Mouse (Mus musculus) T-cell, adult 2 months (primary cell): ENCODE results near the gene Cfap97d2.

Experiments
- DNase-seq: peaks from one replicate; pipeline ENCODE4 v3.0.0; 2022; ENCODE audit warnings: low spot score

The Cfap97d2 gene

DNA sequence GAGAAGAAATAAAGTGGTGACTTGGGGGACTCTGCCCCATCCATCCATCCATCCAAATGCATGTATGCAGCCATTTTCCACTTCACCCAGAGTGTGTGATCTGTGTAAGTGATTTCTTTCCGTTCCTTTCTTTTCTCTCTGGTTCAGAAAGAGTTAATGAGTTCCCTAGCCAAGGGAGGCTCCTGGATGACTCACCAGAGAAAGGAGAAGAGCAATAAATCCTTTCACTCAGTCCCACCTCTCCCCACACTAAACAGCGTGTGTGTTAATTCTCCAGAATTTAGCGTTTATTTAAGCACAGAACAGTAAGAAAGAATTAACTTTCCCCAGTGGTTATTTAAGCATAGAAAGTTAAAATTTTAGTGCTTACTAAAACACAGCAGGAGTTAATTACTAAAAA is 41.9 kb downstream of the Cfap97d2 start:
- DNase-seq, result no peak

- peak; percentile 77 for DNase-seq
These were observed 48.0 kb downstream of the Cfap97d2 start for GRCm38 (mm10) chr8:13753680-13754079.

DNA sequence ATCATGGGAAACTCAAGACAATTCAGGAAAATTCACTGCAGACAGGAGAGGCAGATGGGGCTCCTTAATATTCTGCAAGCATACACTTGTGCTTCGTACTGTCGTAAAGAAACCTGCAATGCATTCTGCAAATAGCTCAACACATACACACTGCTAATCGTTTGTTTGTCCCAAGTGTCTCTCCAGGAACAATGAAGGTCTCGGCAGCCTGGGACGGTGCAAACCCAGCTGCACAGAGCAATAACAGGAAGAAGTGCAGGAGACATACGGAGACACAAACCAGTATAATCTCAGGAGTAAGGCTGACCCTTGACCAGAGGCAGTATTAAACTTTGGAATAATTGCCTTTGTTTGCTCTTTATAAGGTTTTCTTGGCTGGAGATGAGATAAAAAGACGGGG is 50.8 kb downstream of the Cfap97d2 start:
- no peak for DNase-seq

- peak; percentile 85 for DNase-seq
These were observed 51.5 kb downstream of the Cfap97d2 start, which contains the start of gene Cdc16 for GRCm38 (mm10) chr8:13756982-13757804. Gene Cdc16 (plus strand): TSS chr8:13757676.

DNA sequence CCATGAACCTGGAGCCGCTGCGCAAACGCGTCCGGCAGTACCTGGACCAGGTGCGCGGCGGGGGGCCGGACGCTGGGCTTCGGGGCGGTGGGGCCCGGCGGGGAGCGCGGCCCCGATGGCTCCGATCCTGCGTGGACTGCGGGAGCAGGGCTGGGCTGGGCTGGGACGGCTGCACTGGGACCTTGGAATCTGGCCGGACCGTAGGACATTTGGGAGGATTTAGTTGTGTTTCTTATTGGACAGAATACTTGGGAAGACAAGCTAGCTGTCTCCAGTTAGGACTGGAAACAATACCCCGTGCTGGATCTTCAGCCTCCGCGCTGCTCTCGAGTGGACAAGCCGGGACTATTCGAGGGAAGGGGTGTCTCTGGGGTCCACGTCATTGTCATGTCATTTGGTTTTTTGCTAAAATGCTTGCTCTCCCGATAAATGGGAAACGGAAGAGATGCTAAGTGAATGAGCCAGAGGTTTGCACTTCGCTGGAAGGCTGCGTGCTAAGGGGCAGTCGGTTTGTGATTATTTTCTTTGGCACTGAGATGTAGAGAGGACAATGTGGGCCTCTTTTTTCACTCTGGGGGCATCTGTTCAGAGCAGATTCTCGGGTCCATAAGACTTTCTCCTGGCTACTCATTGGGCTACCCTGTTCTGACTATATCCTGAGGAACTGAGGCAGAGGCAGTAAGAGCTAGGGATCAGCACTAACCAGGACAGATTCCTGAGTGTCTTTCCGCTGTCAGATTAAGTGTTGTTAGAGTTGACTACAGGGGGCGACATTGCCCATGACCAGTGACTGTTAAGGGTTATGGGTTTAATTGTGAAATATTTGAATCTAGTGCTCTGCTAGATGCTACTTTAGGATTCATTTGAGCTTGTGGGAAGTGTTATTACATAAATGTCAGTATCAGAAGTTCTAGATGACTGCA is 52.4 kb downstream of the Cfap97d2 start:
- peak; percentile 44 for DNase-seq

DNA sequence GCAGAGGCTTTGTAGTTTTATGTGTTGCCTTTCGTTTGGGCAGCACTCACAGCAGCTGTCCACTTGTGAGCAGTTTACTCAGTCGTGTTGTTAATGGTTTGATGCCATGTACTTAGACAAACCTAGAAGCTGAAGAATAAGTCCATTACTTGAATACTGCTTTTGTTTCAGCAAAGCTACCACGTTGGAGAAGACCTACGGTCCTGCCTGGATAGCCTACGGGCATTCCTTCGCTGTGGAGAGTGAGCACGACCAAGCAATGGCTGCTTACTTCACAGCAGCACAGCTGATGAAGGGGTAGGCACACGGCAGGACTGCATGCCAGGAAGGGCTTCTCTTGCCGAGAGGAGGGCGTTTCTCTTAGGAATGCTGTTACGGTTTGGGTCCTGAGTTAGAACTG is 63.5 kb downstream of the Cfap97d2 start:
- no peak for DNase-seq

- no peak for DNase-seq
These were observed 74.8 kb downstream of the Cfap97d2 start for GRCm38 (mm10) chr8:13780536-13780935.

DNA sequence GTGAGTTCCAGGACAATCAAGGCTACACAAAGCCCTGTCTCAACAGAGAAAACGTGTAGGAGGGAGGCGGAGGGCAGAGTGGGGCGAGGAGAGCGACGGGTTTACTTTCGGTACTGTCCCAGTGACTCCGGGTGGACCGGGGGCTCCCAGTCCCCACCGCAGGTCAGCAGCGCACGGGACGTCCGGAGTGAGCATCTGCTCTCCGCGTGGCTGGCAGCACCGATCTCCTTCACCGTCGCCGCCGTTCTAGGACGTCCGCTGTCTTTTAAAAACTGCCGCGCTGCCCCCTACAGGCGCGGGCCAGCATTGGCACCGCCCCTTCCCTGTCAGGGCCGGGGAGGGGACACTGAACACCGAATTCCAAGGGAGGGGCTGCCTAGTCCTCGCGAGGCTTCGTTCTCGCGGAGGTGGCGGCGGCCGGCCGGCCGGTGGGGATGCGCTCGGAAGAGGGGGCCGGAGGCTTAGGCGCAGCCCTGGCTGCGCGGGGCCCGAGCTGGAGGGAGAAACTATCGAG is 79.6 kb downstream of the Cfap97d2 start, which contains the start of gene Upf3a:
TSS of gene Upf3a (plus strand) at position 366 of the 514 bp plus-strand sequence.
- DNase-seq, result peak; percentile 93

DNA sequence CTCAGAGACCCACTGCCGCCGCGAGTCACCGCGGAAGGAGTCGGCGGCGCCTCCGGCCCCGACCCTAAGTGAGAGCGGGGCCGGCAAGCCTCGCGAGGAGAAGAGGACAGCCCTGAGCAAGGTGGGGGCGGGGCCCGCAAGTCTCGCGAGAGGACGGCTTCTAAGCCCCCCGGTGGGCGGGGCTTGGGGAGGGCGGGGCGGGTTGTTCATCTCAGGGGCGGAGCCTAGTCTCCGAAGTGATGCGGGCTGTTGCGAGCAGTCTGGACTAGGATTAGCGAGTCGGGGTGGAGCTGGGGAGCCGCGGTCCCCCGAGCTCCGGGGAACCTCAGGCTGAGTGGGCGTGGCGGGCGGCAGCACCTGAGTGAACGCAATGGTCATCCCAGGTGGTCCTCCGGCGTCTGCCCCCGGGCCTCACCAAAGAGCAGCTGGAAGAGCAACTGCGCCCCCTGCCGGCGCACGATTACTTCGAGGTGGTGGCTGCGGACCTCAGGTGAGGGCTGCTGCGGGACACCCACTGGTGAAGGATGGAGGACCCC is 80.1 kb downstream of the Cfap97d2 start:
- DNase-seq, result peak; percentile 94

GRCm38 (mm10) chr8:13789606-13790005 is 83.9 kb downstream of the Cfap97d2 start:
- DNase-seq, result no peak
